Mouse (Mus musculus) heart, adult 2 months (tissue): ENCODE measurements around the gene Lig3. TPM values are rescaled to one million over a fixed set of nuclear protein-coding genes. Genes with fewer than 3 reads are reported as not detected.

Experiments used
- DNase-seq, 2 experiments: peaks; one replicate each; pipeline ENCODE4 v3.0.0; 2021
- H3K27ac ChIP-seq: fragments of 200-600 bp; 2 replicates; pipeline ENCODE4 v1.8.1; 2022
- H3K27me3 ChIP-seq: fragments of 200-500 bp; 2 replicates; pipeline ENCODE4 v1.6.1; 2012; ENCODE audit warnings: mild to moderate bottlenecking, low read length, inconsistent platforms, mixed read lengths; ENCODE audit not compliant: control insufficient read depth, insufficient read depth
- H3K36me3 ChIP-seq: fragments of 200-500 bp; 2 replicates; pipeline ENCODE4 v1.6.1; 2012; ENCODE audit warnings: low read length, inconsistent platforms; ENCODE audit not compliant: control insufficient read depth, insufficient read depth
- H3K4me1 ChIP-seq: fragments of 200-500 bp; 2 replicates; pipeline ENCODE4 v1.6.1; 2011; ENCODE audit warnings: low read length; ENCODE audit not compliant: control insufficient read depth, insufficient read depth
- H3K4me3 ChIP-seq: fragments of 200-600 bp; 2 replicates; pipeline ENCODE4 v1.8.1; 2022
- H3K79me2 ChIP-seq: fragments of 200-500 bp; replicated peaks from 2 replicates; pipeline ENCODE4 v1.6.1; 2012; ENCODE audit warnings: mild to moderate bottlenecking, inconsistent platforms, low read length, moderate library complexity, mixed read lengths; ENCODE audit not compliant: control insufficient read depth, insufficient read depth
- H3K9ac ChIP-seq: fragments of 200-500 bp; 2 replicates; pipeline ENCODE4 v1.6.1; 2012; ENCODE audit warnings: low read depth, mild to moderate bottlenecking, control low read depth, inconsistent platforms, low read length, mixed read lengths
- CTCF ChIP-seq: fragments of 200-600 bp; IDR thresholded peaks from 2 replicates; pipeline ENCODE4 v1.8.1; 2022; ENCODE audit warnings: antibody characterized with exemption, mild to moderate bottlenecking, moderate library complexity
- EP300 ChIP-seq: fragments of 200-500 bp; IDR thresholded peaks from 2 replicates; pipeline ENCODE4 v1.6.1; 2011; ENCODE audit warnings: low read depth, low read length, control low read depth; ENCODE audit not compliant: insufficient read depth
- POLR2A ChIP-seq: fragments of 200-500 bp; IDR thresholded peaks from 2 replicates; pipeline ENCODE4 v1.6.1; 2011; ENCODE audit warnings: mild to moderate bottlenecking, low read depth, low read length, control low read depth; ENCODE audit not compliant: insufficient read depth
- WGBS: fragments of 180-500 bp; shearing (Covaris S2); methylation state at CpG from one replicate; pipeline ENCODE4 v1.1.7; 2018; 5-methylcytosine and 5-hydroxymethylcytosine counted together
- intact Hi-C: fragments of 180-260 bp; cut with DNase I; formaldehyde crosslinking; loops from one replicate; pipeline ENCODE4 v1.15.1; 2025
- long read RNA-seq: library from polyadenylated mRNA; stranded (forward); transcript quantifications from one replicate; pipeline ENCODE4 v2.0.0, GENCODE M21; 2021
- polyA plus RNA-seq: library from polyadenylated mRNA; depleted of rRNA; stranded (reverse); fragments of >200 nt; gene quantifications from 2 replicates; pipeline ENCODE4 v1.2.3, GENCODE M21; 2012; rRNA removed
- total RNA-seq, 2 experiments: library from RNA; stranded (reverse); gene quantifications; 2 replicates each; pipeline ENCODE4 v1.2.3; 2021

Lig3 gene
- total RNA-seq: 10 to 100 TPM; 14.4 to 20.0 TPM
- polyA plus RNA-seq: 9.2 and 15.5 TPM in 2 replicates
- long read RNA-seq, full-length matches to known transcripts: 4 of 7 reads
- long read RNA-seq, partial matches to known transcripts: 1 of 7 reads
- long read RNA-seq, other reads (novel, unspliced or antisense): 2 of 7 reads

DNA sequence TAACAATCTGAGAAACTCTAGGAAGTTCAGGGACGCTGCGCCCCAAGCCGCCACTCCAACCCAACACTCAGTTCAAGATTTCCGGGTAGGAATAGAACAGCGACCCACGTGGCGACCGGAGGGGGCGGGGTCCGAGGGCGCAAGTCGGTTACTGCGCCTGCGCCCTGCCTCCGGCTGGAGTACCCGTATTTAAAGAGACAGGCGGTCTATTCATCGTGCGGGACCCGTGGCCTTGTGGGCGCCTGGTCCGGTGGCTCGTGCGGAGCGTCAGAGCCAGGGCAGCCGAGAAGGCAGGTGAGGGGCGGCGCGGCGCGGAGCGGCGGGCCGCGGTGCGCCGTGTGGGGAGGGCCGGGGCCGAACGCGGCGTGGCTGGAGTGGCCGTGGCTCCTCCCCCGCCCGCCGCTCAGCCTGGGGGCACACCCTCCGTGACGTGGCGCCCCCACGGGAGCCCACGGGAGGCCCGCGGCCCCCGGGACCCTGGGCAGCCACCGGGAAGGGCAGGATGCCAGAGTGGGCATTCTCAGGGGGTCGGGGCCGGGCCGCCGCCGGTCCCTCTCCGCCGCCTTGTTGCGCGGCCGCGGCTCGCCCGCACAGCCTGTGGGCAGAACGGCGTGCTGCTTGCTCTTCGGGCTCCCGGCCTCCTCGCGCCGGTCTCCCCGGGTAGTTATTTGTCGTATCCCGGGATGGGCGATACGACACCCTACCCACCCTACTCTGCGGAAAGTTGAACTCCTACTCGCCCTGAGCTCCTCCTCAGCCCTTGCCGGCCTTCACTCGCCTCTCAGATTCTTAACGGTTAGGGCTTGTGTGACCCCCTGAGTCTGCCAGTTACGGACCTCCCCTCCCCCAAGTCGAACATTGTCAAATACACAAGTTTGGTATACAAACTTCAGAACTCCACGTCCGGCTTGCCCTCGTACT is at the start of gene Lig3:
Lig3 (plus strand) TSS at position 126 of the 921 bp plus-strand sequence.
- Histone ChIP-seq H3K27ac (peak within 1 kb of the TSS; percentile 99), H3K4me1 (peaks cover 3% of the 10 kb centered on the region), H3K27me3 (no peaks in the 10 kb centered on the region), H3K4me3 (peak within 1 kb of the TSS; percentile 100), H3K36me3 (peaks cover 2% of the 10 kb centered on the region; the same call in 1 of the 2 replicates), H3K9ac (peak within 1 kb of the TSS; percentile 78), H3K79me2 (no peaks in the 10 kb centered on the region; the same call in 1 of the 2 replicates)
- 1% methylated on average over 77 of the region's 90 CpGs for WGBS
- TF ChIP-seq CTCF (peak; percentile 9; the same call in 1 of the 2 replicates), EP300 (0 out of 2 replicates have a peak, but pooled peaks have one; percentile 30), POLR2A (peak; percentile 83)
- DNase-seq: peak; percentile 94 to 95
- intact Hi-C loops: loop anchor here (1.0 to 5.0 kb wide), 4 partner anchors 17 to 90 kb away; partner anchors contain the start of genes Cct6b, Rffl and Zfp830

DNA sequence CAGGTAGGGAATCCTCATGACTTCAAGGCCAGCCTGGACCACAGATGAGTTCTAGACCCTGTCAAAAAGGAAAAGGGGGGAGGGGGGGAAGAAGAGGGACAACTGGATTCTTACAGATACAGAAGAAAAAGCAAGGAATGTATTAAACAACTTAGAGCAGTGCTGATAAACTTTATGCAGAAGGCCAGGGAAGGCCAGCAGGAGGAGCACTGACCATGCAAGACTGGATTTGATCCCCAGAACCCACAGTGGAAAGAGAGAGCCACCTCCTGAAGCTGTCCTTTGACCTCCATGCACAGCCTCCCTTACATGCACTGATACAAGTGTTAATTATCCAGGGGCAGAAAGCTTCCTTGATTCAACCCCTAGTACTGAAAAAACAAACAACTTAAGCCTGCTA is 46.7 kb upstream of the Lig3 start:
- DNase-seq: no peak
- intact Hi-C loops: no loop called here
- Histone ChIP-seq H3K9ac (no peak overlapping the region), H3K27ac (no peak overlapping the region), H3K79me2 (no peaks in the 10 kb centered on the region), H3K27me3 (no peaks in the 10 kb centered on the region), H3K4me3 (no peak overlapping the region), H3K36me3 (no peaks in the 10 kb centered on the region), H3K4me1 (no peaks in the 10 kb centered on the region)
- TF ChIP-seq POLR2A (no peak), CTCF (peak; percentile 27)

DNA sequence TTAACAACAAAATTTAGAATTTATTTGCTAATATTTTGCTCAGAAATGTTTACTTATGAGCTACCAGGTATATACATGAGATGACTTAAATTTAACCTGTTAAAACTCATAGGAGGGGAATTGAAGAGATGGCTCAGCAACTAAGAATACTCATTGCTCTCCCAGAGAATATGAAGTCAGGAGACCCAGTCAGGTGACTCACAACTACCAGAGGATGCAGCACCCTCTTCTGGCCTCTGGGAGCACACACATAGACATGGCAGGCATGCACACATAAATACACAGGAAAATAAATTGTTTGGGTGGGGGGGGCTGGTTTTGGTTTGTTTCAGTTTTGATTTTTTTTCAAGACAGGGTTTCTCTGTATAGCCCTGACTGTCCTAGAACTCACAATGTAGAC is 41.9 kb upstream of the Lig3 start:
- intact Hi-C loops: no loop called here
- H3K27ac ChIP-seq: no peak overlapping the region
- no peak for DNase-seq
- no peaks in the 10 kb centered on the region for H3K36me3 ChIP-seq
- no peaks in the 10 kb centered on the region for H3K79me2 ChIP-seq
- H3K4me3 ChIP-seq: no peak overlapping the region
- H3K27me3 ChIP-seq: no peaks in the 10 kb centered on the region
- no peaks in the 10 kb centered on the region for H3K4me1 ChIP-seq
- TF ChIP-seq EP300 (no peak), POLR2A (no peak), CTCF (no peak)
- no peak overlapping the region for H3K9ac ChIP-seq

DNA sequence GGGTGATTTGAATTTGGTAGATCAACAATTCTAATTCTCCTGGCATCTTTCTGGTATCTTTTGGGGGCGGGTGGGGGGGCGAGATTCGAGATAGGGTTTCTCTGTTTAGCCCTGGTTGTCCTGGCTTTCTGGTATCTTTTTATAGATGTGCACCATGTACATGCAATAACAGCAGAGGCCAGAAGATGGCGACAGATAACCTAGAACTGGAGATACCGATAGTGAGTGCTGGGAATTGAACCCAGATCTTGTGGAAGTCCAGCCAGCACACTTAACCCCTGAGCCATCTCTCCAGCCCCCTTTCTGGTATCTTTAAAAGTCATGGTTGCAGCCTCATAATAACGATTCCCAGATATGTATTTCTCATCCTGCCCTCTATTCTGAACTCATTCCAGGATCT is 34.8 kb upstream of the Lig3 start:
- Histone ChIP-seq H3K79me2 (no peaks in the 10 kb centered on the region), H3K4me1 (peaks cover 3% of the 10 kb centered on the region), H3K27me3 (no peaks in the 10 kb centered on the region), H3K27ac (no peak overlapping the region), H3K4me3 (no peak overlapping the region), H3K36me3 (no peaks in the 10 kb centered on the region), H3K9ac (no peak overlapping the region)
- intact Hi-C loops: loop anchor here (1.0 to 5.0 kb wide), 3 partner anchors 36 to 144 kb away; partner anchors contain the start of genes Lig3, Rad51d and Rffl
- 30% methylated on average over 6 of the region's 6 CpGs for WGBS
- TF ChIP-seq POLR2A: no peak
- TF ChIP-seq EP300: 0 out of 2 replicates have a peak, but pooled peaks have one; percentile 14
- peak; percentile 79 for TF ChIP-seq CTCF
- DNase-seq: peak; percentile 36 to 58

DNA sequence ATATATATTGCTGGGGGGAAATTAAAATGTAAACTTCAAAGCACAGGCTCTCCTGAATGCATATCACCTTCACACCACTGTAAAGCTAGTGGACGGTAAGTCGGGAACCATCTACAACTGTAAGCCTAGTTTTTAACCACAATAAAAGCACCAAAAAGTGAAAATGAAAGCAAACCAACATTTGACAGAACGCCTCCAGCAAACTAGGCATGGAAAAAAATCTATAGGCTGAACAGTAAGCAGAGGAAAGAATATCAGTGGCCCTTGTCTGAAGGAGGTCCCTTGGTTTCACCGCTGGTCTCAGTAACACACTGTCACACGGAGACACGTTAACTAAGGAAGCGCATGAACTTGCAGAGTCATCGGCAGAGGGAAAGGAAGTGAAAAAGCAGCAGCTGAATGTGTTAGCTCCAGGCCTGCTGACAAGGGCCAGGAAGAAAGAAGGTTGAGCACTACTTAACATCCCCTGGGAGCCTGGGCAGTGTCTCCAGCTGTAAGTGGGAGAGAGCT is 34.0 kb upstream of the Lig3 start:
- no peak for TF ChIP-seq POLR2A
- TF ChIP-seq CTCF: no peak
- TF ChIP-seq EP300: no peak
- H3K4me1 ChIP-seq: peaks cover 3% of the 10 kb centered on the region
- peak overlapping the region; percentile 49 for H3K4me3 ChIP-seq
- WGBS: 30% methylated on average over 8 of the region's 8 CpGs
- H3K79me2 ChIP-seq: no peaks in the 10 kb centered on the region
- peak overlapping the region; percentile 77 for H3K27ac ChIP-seq
- intact Hi-C loops: loop anchor here (1.0 to 5.0 kb wide), 3 partner anchors 35 to 143 kb away; partner anchors contain the start of genes Lig3, Rad51d and Rffl
- H3K36me3 ChIP-seq: no peaks in the 10 kb centered on the region
- DNase-seq: peak; percentile 45 to 51
- H3K27me3 ChIP-seq: no peaks in the 10 kb centered on the region
- peak overlapping the region; percentile 63 for H3K9ac ChIP-seq
